Mouse (Mus musculus) thymus, adult 2 months (tissue): ENCODE data around the gene Inca1.

Experiments
- CTCF ChIP-seq: fragments of 200-500 bp; IDR thresholded peaks from 2 replicates; pipeline ENCODE4 v1.5.1; 2012; ENCODE audit warnings: mild to moderate bottlenecking, control low read depth, low read length, moderate library complexity, borderline replicate concordance; ENCODE audit not compliant: control insufficient read depth, poor library complexity, insufficient read depth; ENCODE audit errors: extremely low read depth
- POLR2A ChIP-seq: fragments of 200-500 bp; IDR thresholded peaks from 2 replicates; pipeline ENCODE4 v1.6.1; 2012; ENCODE audit warnings: mild to moderate bottlenecking, low read length, control low read depth, moderate library complexity; ENCODE audit not compliant: control insufficient read depth, poor library complexity, insufficient read depth; ENCODE audit errors: extremely low read depth

GRCm38 (mm10) chr11:70652029-70652883 is 47.7 kb downstream of the Inca1 start:
- TF ChIP-seq CTCF (no peak), POLR2A (no peak)
